Mouse (Mus musculus): ENCODE data around the gene Abca1. TPM values are rescaled to one million over a fixed set of nuclear protein-coding genes. Genes with fewer than 3 reads are reported as not detected.

Gene Abca1
- polyA plus RNA-seq, 2 experiments = 9.0 to 12.3 TPM

- DNase-seq (ENCODE audit: low spot score) (no peak), ATAC-seq (ENCODE audit: low FRiP score, low read depth) (no peak)
- TF ChIP-seq POLR2A (IDR thresholded peaks at IDR 0.05; ENCODE audit: borderline replicate concordance, extremely low read depth, insufficient read depth, insufficient read length) = no peak
- Histone ChIP-seq H3K4me1 (ENCODE audit: control insufficient read depth, insufficient read depth, low read length) (no peaks in the 10 kb centered on the region), H3K4me2 (replicated peaks; ENCODE audit: low read depth, low read length, severe bottlenecking) (no peak overlapping the region), H3K9me3 (ENCODE audit: control insufficient read depth, low read length) (no peaks in the 10 kb centered on the region; the same call in 1 of the 2 replicates), H3K4me3 (replicated peaks; ENCODE audit: low read length) (no peak overlapping the region), H3K36me3 (ENCODE audit: control insufficient read depth, insufficient read depth, low read length) (peaks cover 8% of the 10 kb centered on the region; the same call in 1 of the 2 replicates), H3K27me3 (ENCODE audit: control insufficient read depth, insufficient read depth, low read length) (no peaks in the 10 kb centered on the region), H3K27ac (replicated peaks; ENCODE audit: low read depth, low read length) (no peak overlapping the region), H3K9ac (ENCODE audit: low read depth, low read length, severe bottlenecking) (no peak overlapping the region)
- 76% methylated on average over 3 of the region's 3 CpGs for WGBS
Measured at GRCm38 (mm10) chr4:53027811-53028210, 131.9 kb downstream of the Abca1 start.

GRCm38 (mm10) chr4:53024397-53024796 is 135.3 kb downstream of the Abca1 start:
- H3K9ac ChIP-seq (ENCODE audit: low read depth, low read length, severe bottlenecking) = no peak overlapping the region
- no peak for TF ChIP-seq POLR2A (IDR thresholded peaks at IDR 0.05; ENCODE audit: borderline replicate concordance, extremely low read depth, insufficient read depth, insufficient read length)
- H3K4me1 ChIP-seq (ENCODE audit: control insufficient read depth, insufficient read depth, low read length) = no peaks in the 10 kb centered on the region
- no peak overlapping the region for H3K4me2 ChIP-seq (replicated peaks; ENCODE audit: low read depth, low read length, severe bottlenecking)
- H3K4me3 ChIP-seq (replicated peaks; ENCODE audit: low read length) = no peak overlapping the region
- H3K9me3 ChIP-seq (ENCODE audit: control insufficient read depth, low read length) = no peaks in the 10 kb centered on the region; the same call in 1 of the 2 replicates
- H3K36me3 ChIP-seq (ENCODE audit: control insufficient read depth, insufficient read depth, low read length) = peaks cover 13% of the 10 kb centered on the region; the same call in 1 of the 2 replicates
- WGBS = 86% methylated on average over 4 of the region's 4 CpGs
- no peak for DNase-seq (ENCODE audit: low spot score)
- H3K27me3 ChIP-seq (ENCODE audit: control insufficient read depth, insufficient read depth, low read length) = no peaks in the 10 kb centered on the region
- ATAC-seq (ENCODE audit: low FRiP score, low read depth) = no peak
- H3K27ac ChIP-seq (replicated peaks; ENCODE audit: low read depth, low read length) = no peak overlapping the region

GRCm38 (mm10) chr4:53023189-53023925 is 136.3 kb downstream of the Abca1 start:
- H3K4me3 ChIP-seq (replicated peaks; ENCODE audit: low read length) = no peak overlapping the region
- H3K27ac ChIP-seq (replicated peaks; ENCODE audit: low read depth, low read length) = no peak overlapping the region
- H3K36me3 ChIP-seq (ENCODE audit: control insufficient read depth, insufficient read depth, low read length) = peaks cover 17% of the 10 kb centered on the region; the same call in 1 of the 2 replicates
- no peaks in the 10 kb centered on the region for H3K27me3 ChIP-seq (ENCODE audit: control insufficient read depth, insufficient read depth, low read length)
- H3K4me1 ChIP-seq (ENCODE audit: control insufficient read depth, insufficient read depth, low read length) = no peaks in the 10 kb centered on the region
- WGBS = 93% methylated on average over 14 of the region's 14 CpGs
- DNase-seq (ENCODE audit: low spot score) (no peak), ATAC-seq (ENCODE audit: low FRiP score, low read depth) (no peak)
- H3K9ac ChIP-seq (ENCODE audit: low read depth, low read length, severe bottlenecking) = no peak overlapping the region
- no peak overlapping the region for H3K4me2 ChIP-seq (replicated peaks; ENCODE audit: low read depth, low read length, severe bottlenecking)
- no peak for TF ChIP-seq POLR2A (IDR thresholded peaks at IDR 0.05; ENCODE audit: borderline replicate concordance, extremely low read depth, insufficient read depth, insufficient read length)
- H3K9me3 ChIP-seq (ENCODE audit: control insufficient read depth, low read length) = no peaks in the 10 kb centered on the region; the same call in 1 of the 2 replicates

DNA sequence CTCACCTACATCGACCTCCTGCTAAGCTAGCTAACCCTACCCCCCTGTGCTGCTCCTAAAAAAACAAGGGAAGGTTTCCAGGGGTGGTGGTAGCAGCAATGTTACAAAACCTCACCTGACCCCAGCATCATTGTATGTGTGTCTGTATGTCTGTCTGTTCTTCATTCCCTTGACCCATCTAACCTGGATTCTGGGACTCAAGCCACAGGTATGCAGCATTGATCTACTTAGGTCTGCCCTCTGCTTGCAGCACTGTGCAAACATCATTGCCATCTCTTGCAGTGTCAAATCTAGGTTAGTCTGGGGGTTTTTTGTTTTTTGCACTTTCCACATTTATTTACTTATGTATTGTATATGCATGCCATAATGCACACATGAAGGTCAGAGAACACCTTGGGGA is 141.3 kb downstream of the Abca1 start:
- Histone ChIP-seq H3K4me2 (replicated peaks; ENCODE audit: low read depth, low read length, severe bottlenecking) (no peak overlapping the region), H3K4me1 (ENCODE audit: control insufficient read depth, insufficient read depth, low read length) (no peaks in the 10 kb centered on the region), H3K27me3 (ENCODE audit: control insufficient read depth, insufficient read depth, low read length) (no peaks in the 10 kb centered on the region), H3K4me3 (replicated peaks; ENCODE audit: low read length) (no peak overlapping the region), H3K27ac (replicated peaks; ENCODE audit: low read depth, low read length) (no peak overlapping the region), H3K9ac (ENCODE audit: low read depth, low read length, severe bottlenecking) (no peak overlapping the region), H3K9me3 (ENCODE audit: control insufficient read depth, low read length) (peaks cover 4% of the 10 kb centered on the region; the same call in 1 of the 2 replicates), H3K36me3 (ENCODE audit: control insufficient read depth, insufficient read depth, low read length) (peaks cover 38% of the 10 kb centered on the region)
- DNase-seq (ENCODE audit: low spot score) (no peak), ATAC-seq (ENCODE audit: low FRiP score, low read depth) (no peak)
- no peak for TF ChIP-seq POLR2A (IDR thresholded peaks at IDR 0.05; ENCODE audit: borderline replicate concordance, extremely low read depth, insufficient read depth, insufficient read length)
- WGBS = 95% methylated on average over 1 of the region's 1 CpGs

GRCm38 (mm10) chr4:53015024-53015423 is 144.7 kb downstream of the Abca1 start:
- Histone ChIP-seq H3K27me3 (ENCODE audit: control insufficient read depth, insufficient read depth, low read length) (no peaks in the 10 kb centered on the region), H3K9me3 (ENCODE audit: control insufficient read depth, low read length) (peaks cover 4% of the 10 kb centered on the region; the same call in 1 of the 2 replicates), H3K4me3 (replicated peaks; ENCODE audit: low read length) (no peak overlapping the region), H3K4me2 (replicated peaks; ENCODE audit: low read depth, low read length, severe bottlenecking) (no peak overlapping the region), H3K36me3 (ENCODE audit: control insufficient read depth, insufficient read depth, low read length) (peaks cover 31% of the 10 kb centered on the region), H3K4me1 (ENCODE audit: control insufficient read depth, insufficient read depth, low read length) (0 out of 2 replicates have a peak, but pooled peaks cover 3% of the 10 kb centered on the region), H3K9ac (ENCODE audit: low read depth, low read length, severe bottlenecking) (no peak overlapping the region), H3K27ac (replicated peaks; ENCODE audit: low read depth, low read length) (no peak overlapping the region)
- WGBS = 91% methylated on average over 3 of the region's 3 CpGs
- ATAC-seq (ENCODE audit: low FRiP score, low read depth) (no peak), DNase-seq (ENCODE audit: low spot score) (no peak)
- no peak for TF ChIP-seq POLR2A (IDR thresholded peaks at IDR 0.05; ENCODE audit: borderline replicate concordance, extremely low read depth, insufficient read depth, insufficient read length)
